Mouse (Mus musculus): ENCODE data around the gene Scai.
A peak's percentile ranks its signal among the peaks of the same experiment; 100 is the strongest.
"Not testable (repeated sequence)": the region's sequence is repeated elsewhere in the genome, so short reads cannot be mapped to it uniquely, and the experiment has no call there.

Scai gene

GRCm38 (mm10) chr2:39129526-39130326 lies 60.8 kb downstream of the Scai start:
- DNase-seq (ENCODE audit: low read depth) = peak; percentile 75

GRCm38 (mm10) chr2:39124167-39124566 lies 66.4 kb downstream of the Scai start:
- DNase-seq (ENCODE audit: low read depth) = peak; percentile 80

GRCm38 (mm10) chr2:39121137-39121536 lies 69.4 kb downstream of the Scai start:
- DNase-seq (ENCODE audit: low read depth) = no peak

- DNase-seq (ENCODE audit: low read depth) = no peak
These were observed 74.0 kb downstream of the Scai start for GRCm38 (mm10) chr2:39116583-39116982.

DNA sequence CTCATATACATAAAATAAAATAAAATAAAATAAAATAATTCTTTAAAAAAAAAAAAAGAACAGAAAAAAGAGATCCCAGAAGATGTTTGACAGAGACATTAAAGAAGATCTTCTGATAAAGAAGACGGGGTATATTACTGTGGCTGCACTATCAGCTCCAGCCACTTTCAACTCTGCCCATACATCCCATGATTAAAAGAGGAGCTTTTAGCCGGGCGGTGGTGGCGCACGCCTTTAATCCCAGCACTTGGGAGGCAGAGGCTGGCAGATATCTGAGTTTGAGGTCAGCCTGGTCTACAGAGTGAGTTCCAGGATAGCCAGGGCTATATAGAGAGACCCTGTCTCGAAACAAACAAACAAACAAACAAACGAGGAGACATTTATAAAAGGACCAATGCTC lies 76.4 kb downstream of the Scai start:
- DNase-seq (ENCODE audit: low read depth) = no peak

GRCm38 (mm10) chr2:39110514-39110913 lies 80.0 kb downstream of the Scai start:
- DNase-seq (ENCODE audit: low read depth) = no peak

- not testable (repeated sequence) for DNase-seq (ENCODE audit: low read depth)
These were observed 80.8 kb downstream of the Scai start for GRCm38 (mm10) chr2:39109712-39110111.

GRCm38 (mm10) chr2:39099951-39100350 lies 90.6 kb downstream of the Scai start:
- not testable (repeated sequence) for DNase-seq (ENCODE audit: low read depth)

DNA sequence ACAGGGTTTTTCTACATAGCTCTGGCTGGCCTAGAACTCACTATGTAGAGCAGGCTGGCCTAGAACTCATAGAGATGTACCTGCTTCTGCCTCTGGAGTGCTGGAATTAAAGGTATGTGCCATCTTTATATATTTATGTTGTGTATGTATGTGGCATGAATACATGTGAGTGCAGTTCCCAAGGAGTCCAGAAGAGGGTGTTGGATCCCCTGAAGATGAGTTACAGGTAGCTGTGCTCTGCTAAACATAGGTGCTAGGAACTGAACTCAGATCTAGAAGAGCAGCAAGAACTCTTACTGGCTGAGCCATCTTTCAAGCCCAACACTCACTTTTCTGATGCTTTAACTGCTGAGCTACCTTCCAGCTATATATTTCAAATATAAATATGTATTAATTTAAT lies 92.5 kb downstream of the Scai start:
- DNase-seq (ENCODE audit: low read depth) = peak; percentile 46

- DNase-seq (ENCODE audit: low read depth) = no peak
These were observed 98.6 kb downstream of the Scai start for GRCm38 (mm10) chr2:39091966-39092365.

- DNase-seq (ENCODE audit: low read depth) = no peak
These were observed 107.8 kb downstream of the Scai start for GRCm38 (mm10) chr2:39082706-39083105.

GRCm38 (mm10) chr2:39070666-39071065 lies 119.9 kb downstream of the Scai start:
- no peak for DNase-seq (ENCODE audit: low read depth)

GRCm38 (mm10) chr2:39069096-39069495 lies 121.4 kb downstream of the Scai start:
- DNase-seq (ENCODE audit: low read depth) = no peak

GRCm38 (mm10) chr2:39065400-39065987 lies 125.0 kb downstream of the Scai start, which contains the start of gene Golga1:
Gene Golga1, minus strand, starts transcription at chr2:39065541.
- DNase-seq (ENCODE audit: low read depth) = peak; percentile 80

DNA sequence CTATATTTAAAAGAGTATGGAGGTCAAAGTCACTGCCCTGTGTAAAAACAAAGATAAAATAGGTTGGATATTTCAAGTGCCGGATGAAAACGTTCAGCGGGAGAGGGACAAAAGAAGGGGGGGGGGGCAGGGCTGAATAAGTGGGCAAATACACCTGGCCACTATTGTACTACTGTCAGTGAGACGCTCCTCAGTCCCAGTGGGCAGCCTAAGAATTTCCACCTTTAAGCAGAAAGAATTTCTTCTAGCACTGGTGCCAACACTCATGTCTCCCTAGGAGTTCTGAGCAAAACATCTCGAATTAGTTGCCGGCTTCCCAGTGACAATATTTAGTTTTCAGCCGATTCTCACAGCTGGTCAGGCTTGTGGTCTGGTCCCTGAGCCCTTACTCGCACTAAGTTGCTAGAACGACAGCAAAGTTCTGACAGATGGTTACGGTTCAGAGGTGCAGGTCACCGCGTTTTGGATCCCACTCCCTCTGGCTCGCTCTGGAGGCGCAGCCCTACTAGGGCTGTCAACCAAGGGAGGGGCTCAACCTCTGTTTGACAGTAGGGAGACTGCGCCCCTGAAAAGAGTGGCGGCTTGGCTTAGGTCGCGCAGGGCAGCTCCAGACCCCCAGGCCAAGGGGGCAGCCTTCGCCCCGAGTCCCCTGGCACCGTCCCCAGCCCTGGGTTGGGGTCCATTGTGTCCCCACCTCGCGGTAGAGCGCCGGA lies 125.7 kb downstream of the Scai start:
- DNase-seq (ENCODE audit: low read depth) = peak; percentile 28

GRCm38 (mm10) chr2:39048515-39048914 lies 142.0 kb downstream of the Scai start:
- DNase-seq (ENCODE audit: low read depth) = no peak

GRCm38 (mm10) chr2:39040215-39040614 lies 150.3 kb downstream of the Scai start:
- DNase-seq (ENCODE audit: low read depth) = no peak

- DNase-seq (ENCODE audit: low read depth) = no peak
These were observed 158.9 kb downstream of the Scai start for GRCm38 (mm10) chr2:39031611-39032010.

DNA sequence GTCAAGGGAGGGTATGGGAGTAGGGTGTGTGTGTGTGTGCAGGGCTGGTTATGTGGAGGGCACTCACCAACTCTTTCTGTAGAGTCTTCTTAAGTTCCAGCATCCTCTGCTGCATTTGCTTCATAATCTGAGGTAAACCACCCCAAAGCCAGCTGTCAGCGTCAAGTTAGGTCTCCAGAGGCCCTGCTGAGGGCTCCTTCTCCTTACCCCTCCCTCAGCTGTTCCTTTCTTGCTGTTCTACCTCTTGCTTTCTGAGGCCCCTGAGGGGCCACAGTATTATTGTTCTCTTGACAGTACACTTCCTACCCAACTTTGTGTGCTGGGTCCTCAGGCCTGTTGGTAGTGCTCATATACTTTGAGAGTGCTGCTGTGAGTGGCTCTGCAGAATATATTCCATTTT lies 170.5 kb downstream of the Scai start:
- no peak for DNase-seq (ENCODE audit: low read depth)

DNA sequence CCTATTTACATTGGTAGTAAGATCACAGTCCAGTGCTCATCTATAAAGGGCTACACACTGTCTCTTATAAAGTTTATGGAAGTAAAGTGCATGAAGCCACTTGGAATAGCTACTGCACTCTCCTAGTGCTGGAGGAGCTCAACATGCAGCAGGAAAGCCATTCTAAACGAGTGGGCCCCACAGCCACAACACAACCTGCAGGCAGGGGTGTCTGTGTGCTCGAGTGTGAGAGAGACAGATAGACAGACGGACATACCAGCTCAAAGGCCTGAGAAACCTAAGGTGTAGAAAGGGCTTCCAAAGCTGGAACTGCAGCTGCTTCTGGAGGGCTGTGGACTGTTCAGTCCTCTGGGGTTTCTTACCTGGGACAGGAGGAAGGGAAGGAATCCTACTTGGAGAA lies 174.0 kb downstream of the Scai start:
- no peak for DNase-seq (ENCODE audit: low read depth)
